Mouse (Mus musculus) adrenal gland, adult 18-20 months (tissue): Measurements from ENCODE around the gene Pkp4. TPM values are rescaled to one million over a fixed set of nuclear protein-coding genes. Genes with fewer than 3 reads are reported as not detected.
"Not testable (repeated sequence)": the region's sequence is repeated elsewhere in the genome, so short reads cannot be mapped to it uniquely, and the experiment has no call there.

Experiments
- DNase-seq, 2 experiments: peaks; one replicate each; pipeline ENCODE4 v3.0.0; 2021 to 2022; ENCODE audit warnings: low spot score in 2 of 2
- total RNA-seq, 2 experiments: library from RNA; stranded (reverse); gene quantifications; 1 replicate in 1 of 2; 2 replicates in 1 of 2; pipeline ENCODE4 v1.2.3; 2021

The Pkp4 gene
- total RNA-seq, 2 experiments from 2014 or later = 49.1 to 51.9 TPM

GRCm38 (mm10) chr2:59373113-59373512 lies 212.5 kb downstream of the Pkp4 start:
- DNase-seq = no peak

GRCm38 (mm10) chr2:59378096-59378495 lies 217.4 kb downstream of the Pkp4 start:
- DNase-seq = no peak

- not testable (repeated sequence) for DNase-seq
These were observed 218.2 kb downstream of the Pkp4 start for GRCm38 (mm10) chr2:59378861-59379260.

GRCm38 (mm10) chr2:59383231-59383630 lies 222.6 kb downstream of the Pkp4 start:
- no peak for DNase-seq

- no peak for DNase-seq
These were observed 223.5 kb downstream of the Pkp4 start for GRCm38 (mm10) chr2:59383852-59384776.

- DNase-seq = no peak
These were observed 224.7 kb downstream of the Pkp4 start for GRCm38 (mm10) chr2:59385211-59385935.

- no peak for DNase-seq
These were observed 229.3 kb downstream of the Pkp4 start for GRCm38 (mm10) chr2:59389971-59390370.

- no peak for DNase-seq
These were observed 232.5 kb downstream of the Pkp4 start for GRCm38 (mm10) chr2:59393177-59393576.

GRCm38 (mm10) chr2:59394651-59395050 lies 234.0 kb downstream of the Pkp4 start:
- no peak for DNase-seq

GRCm38 (mm10) chr2:59395160-59395650 lies 234.6 kb downstream of the Pkp4 start:
- DNase-seq = not testable (repeated sequence)

- no peak for DNase-seq
These were observed 235.9 kb downstream of the Pkp4 start for GRCm38 (mm10) chr2:59396555-59396954.

GRCm38 (mm10) chr2:59397531-59397930 lies 236.9 kb downstream of the Pkp4 start:
- no peak for DNase-seq

GRCm38 (mm10) chr2:59400901-59401378 lies 240.3 kb downstream of the Pkp4 start:
- DNase-seq = no peak

- no peak for DNase-seq
These were observed 241.3 kb downstream of the Pkp4 start for GRCm38 (mm10) chr2:59401841-59402461.

- no peak for DNase-seq
These were observed 243.4 kb downstream of the Pkp4 start for GRCm38 (mm10) chr2:59404022-59404421.

Other genes with a start within 250 kb of the Pkp4 start
- gene Ccdc148, start 167 bp upstream of the Pkp4 start, total RNA-seq = 1 to 10 TPM; 1.4 to 1.5 TPM